Mouse (Mus musculus): ENCODE measurements around the gene Ccl22.

DNA sequence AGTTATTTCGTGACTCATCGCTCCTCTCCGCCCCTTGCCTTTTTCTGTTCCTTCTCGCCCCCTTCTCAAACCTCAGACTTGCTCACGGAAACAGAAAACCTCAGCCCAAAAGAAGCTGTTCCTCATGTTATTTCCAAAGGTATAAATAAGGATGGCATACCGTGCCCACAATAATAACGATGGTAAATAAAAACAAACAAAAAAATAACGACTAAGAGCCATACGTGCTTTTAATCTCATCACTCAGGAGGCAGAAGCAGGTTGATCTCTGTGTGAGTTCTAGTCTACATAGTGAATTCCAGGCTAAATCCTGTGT, 40.8 kb upstream of the Ccl22 start:
- TF ChIP-seq MAX (IDR thresholded peaks at IDR 0.05; ENCODE audit: low read depth) (no peak), REST (IDR thresholded peaks at IDR 0.05; ENCODE audit: insufficient read depth, insufficient read length) (no peak), POLR2A (IDR thresholded peaks at IDR 0.05; ENCODE audit: insufficient read length, low read depth) (no peak), E2F4 (IDR thresholded peaks at IDR 0.05; ENCODE audit: insufficient read depth) (no peak), USF1 (IDR thresholded peaks at IDR 0.05; ENCODE audit: low read depth) (no peak), MYOD1 (IDR thresholded peaks at IDR 0.05; ENCODE audit: control insufficient read depth in 1 of 3, insufficient read length in 2 of 3, low read depth in 2 of 3) (no peak)
